Mouse (Mus musculus): ENCODE measurements at regions not wholly inside any gene's neighbourhood (a gene's known extent, or its start where the extent isn't known, plus 50 kb on each side); places are given as distances from the start of the nearest gene placed in this dataset.

DNA sequence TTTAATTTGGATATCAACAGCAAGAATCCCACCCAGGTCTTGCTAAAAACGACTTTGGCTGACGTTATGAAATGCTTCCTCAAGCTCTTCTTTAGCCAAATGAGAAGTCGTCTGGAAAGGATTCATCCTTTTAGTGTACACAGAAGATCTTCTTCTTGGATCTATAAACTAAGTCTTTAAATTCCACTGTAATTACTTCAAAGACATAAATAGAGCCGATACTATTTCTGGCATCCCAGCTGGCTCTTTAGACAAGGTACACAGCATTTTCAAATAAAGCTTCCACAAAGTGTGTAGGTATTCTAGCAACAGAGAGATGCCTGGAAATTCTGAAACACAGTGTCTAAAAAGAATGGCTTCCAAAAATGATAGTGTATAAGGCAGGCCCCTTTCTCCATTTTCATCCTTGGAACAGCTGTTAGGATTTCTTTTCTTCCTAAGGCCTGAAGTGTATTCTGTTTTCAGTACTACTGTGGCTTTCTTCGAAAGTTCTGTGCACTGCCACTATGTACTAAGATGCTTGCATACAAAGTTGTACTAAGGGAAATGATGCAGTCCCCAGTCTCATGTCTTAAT lies 371.4 kb downstream of the Inhba start:
- H3K9me3 ChIP-seq (replicated peaks; ENCODE audit: control insufficient read depth, insufficient read depth, low read length, poor library complexity, severe bottlenecking): no peaks in the 10 kb centered on the region
- no peaks in the 10 kb centered on the region for H3K36me3 ChIP-seq (ENCODE audit: control insufficient read depth, insufficient read depth, low read length, poor library complexity, severe bottlenecking)
- no peaks in the 10 kb centered on the region for H3K27me3 ChIP-seq (ENCODE audit: control insufficient read depth, insufficient read depth, low read length, poor library complexity, severe bottlenecking)
- H3K9ac ChIP-seq (ENCODE audit: low read depth, poor library complexity, severe bottlenecking): no peak overlapping the region
- H3K4me1 ChIP-seq (ENCODE audit: control insufficient read depth, insufficient read depth, low read length): no peaks in the 10 kb centered on the region
- H3K4me3 ChIP-seq (ENCODE audit: low read depth, low read length): no peak overlapping the region
- no peak for TF ChIP-seq CTCF (IDR thresholded peaks at IDR 0.05; ENCODE audit: low read depth, low read length)
- TF ChIP-seq POLR2A (IDR thresholded peaks at IDR 0.05; ENCODE audit: insufficient read depth, low read length): no peak
- no peak for TF ChIP-seq EP300 (IDR thresholded peaks at IDR 0.05; ENCODE audit: insufficient read depth, low read depth, low read length)
- H3K27ac ChIP-seq (ENCODE audit: insufficient read depth, low read length): no peak overlapping the region

DNA sequence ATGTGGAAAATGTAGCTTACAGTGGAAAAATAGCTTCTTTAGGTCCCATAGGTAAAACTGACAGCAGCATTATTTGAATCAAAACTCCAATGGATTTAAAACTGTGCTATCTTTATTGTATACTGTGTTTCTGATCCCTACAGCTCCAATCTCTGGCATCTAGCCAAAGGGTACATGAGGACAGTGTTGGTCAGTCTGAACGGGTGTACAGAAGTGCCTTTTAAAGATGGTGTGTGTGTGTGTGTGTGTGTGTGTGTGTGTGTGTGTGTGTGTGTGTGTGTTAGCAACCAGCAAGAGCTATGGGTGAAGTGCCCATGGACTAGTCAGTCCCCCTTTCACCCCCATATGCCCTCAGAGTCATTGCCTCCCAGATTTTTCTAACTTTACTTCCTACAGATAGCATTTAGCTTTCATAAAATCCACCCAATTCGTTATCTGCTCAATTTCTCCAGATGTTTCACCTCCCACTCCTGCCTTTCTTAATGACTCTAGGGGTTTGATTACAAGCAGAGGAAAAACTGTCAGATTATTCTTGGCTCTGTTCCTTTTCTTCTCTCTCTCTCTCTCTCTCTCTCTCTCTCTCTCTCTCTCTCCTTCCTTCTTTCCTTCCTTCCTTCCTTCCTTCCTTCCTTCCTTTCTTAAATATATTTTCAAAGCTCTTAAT lies 404.8 kb downstream of the Inhba start:
- Histone ChIP-seq H3K4me3 (ENCODE audit: low read depth, low read length) (no peak overlapping the region), H3K27me3 (ENCODE audit: control insufficient read depth, insufficient read depth, low read length, poor library complexity, severe bottlenecking) (no peaks in the 10 kb centered on the region), H3K27ac (ENCODE audit: insufficient read depth, low read length) (no peak overlapping the region), H3K4me1 (ENCODE audit: control insufficient read depth, insufficient read depth, low read length) (no peaks in the 10 kb centered on the region), H3K9ac (ENCODE audit: low read depth, poor library complexity, severe bottlenecking) (no peak overlapping the region), H3K36me3 (ENCODE audit: control insufficient read depth, insufficient read depth, low read length, poor library complexity, severe bottlenecking) (no peaks in the 10 kb centered on the region), H3K9me3 (replicated peaks; ENCODE audit: control insufficient read depth, insufficient read depth, low read length, poor library complexity, severe bottlenecking) (no peaks in the 10 kb centered on the region)
- TF ChIP-seq POLR2A (IDR thresholded peaks at IDR 0.05; ENCODE audit: insufficient read depth, low read length): no peak
- TF ChIP-seq EP300 (IDR thresholded peaks at IDR 0.05; ENCODE audit: insufficient read depth, low read depth, low read length): no peak
- no peak for TF ChIP-seq CTCF (IDR thresholded peaks at IDR 0.05; ENCODE audit: low read depth, low read length)

DNA sequence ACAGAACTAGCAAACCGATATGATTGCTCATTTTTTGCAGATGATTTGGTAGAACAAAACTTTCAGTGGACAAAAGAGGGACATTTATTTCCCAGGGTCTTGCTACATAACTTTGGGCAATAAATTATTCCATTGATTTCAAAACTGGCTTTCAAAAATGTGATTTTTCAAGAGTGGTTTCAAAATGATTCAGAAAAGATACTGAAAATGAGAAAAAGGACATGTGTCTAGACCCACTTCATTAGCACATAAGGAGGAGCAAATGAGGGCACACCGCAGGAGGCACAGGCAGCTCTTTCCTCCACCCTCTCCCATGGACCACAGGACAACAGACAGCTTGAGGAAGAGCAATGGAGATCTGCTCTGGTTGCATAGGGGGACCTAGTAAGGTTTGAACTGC lies 412.5 kb downstream of the Inhba start:
- no peak overlapping the region for H3K27ac ChIP-seq (ENCODE audit: insufficient read depth, low read length)
- no peak overlapping the region for H3K9ac ChIP-seq (ENCODE audit: low read depth, poor library complexity, severe bottlenecking)
- no peaks in the 10 kb centered on the region for H3K4me1 ChIP-seq (ENCODE audit: control insufficient read depth, insufficient read depth, low read length)
- no peaks in the 10 kb centered on the region for H3K9me3 ChIP-seq (replicated peaks; ENCODE audit: control insufficient read depth, insufficient read depth, low read length, poor library complexity, severe bottlenecking)
- H3K36me3 ChIP-seq (ENCODE audit: control insufficient read depth, insufficient read depth, low read length, poor library complexity, severe bottlenecking): no peaks in the 10 kb centered on the region
- H3K4me3 ChIP-seq (ENCODE audit: low read depth, low read length): no peak overlapping the region
- no peaks in the 10 kb centered on the region for H3K27me3 ChIP-seq (ENCODE audit: control insufficient read depth, insufficient read depth, low read length, poor library complexity, severe bottlenecking)
- TF ChIP-seq EP300 (IDR thresholded peaks at IDR 0.05; ENCODE audit: insufficient read depth, low read depth, low read length) (no peak), CTCF (IDR thresholded peaks at IDR 0.05; ENCODE audit: low read depth, low read length) (no peak), POLR2A (IDR thresholded peaks at IDR 0.05; ENCODE audit: insufficient read depth, low read length) (no peak)

GRCm38 (mm10) chr13:16435436-16435835 lies 423.8 kb downstream of the Inhba start:
- Histone ChIP-seq H3K9me3 (replicated peaks; ENCODE audit: control insufficient read depth, insufficient read depth, low read length, poor library complexity, severe bottlenecking) (no peaks in the 10 kb centered on the region), H3K9ac (ENCODE audit: low read depth, poor library complexity, severe bottlenecking) (no peak overlapping the region), H3K36me3 (ENCODE audit: control insufficient read depth, insufficient read depth, low read length, poor library complexity, severe bottlenecking) (no peaks in the 10 kb centered on the region), H3K27ac (ENCODE audit: insufficient read depth, low read length) (no peak overlapping the region), H3K27me3 (ENCODE audit: control insufficient read depth, insufficient read depth, low read length, poor library complexity, severe bottlenecking) (no peaks in the 10 kb centered on the region), H3K4me1 (ENCODE audit: control insufficient read depth, insufficient read depth, low read length) (no peaks in the 10 kb centered on the region), H3K4me3 (ENCODE audit: low read depth, low read length) (no peak overlapping the region)
- TF ChIP-seq POLR2A (IDR thresholded peaks at IDR 0.05; ENCODE audit: insufficient read depth, low read length) (no peak), EP300 (IDR thresholded peaks at IDR 0.05; ENCODE audit: insufficient read depth, low read depth, low read length) (no peak), CTCF (IDR thresholded peaks at IDR 0.05; ENCODE audit: low read depth, low read length) (no peak)

DNA sequence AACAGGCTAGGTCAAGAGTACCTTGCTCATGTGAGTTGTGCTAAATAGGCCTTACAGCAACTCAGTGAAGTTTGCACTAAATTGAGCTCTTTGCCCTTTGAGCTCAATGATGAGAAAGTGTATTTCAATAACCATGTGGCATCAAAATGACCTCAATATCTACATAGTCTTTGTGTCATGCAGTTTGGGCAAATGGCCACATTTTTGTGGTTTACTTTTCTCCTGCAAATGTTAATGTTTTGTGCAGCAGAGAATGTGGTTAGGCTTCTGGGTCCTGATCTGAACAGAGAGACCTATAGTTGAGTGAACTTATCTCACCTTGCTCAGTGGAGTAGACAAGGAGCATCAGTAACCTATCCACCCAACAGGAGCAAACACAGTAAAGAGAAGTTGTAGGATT lies 441.6 kb downstream of the Inhba start:
- TF ChIP-seq POLR2A (IDR thresholded peaks at IDR 0.05; ENCODE audit: insufficient read depth, low read length) (no peak), CTCF (IDR thresholded peaks at IDR 0.05; ENCODE audit: low read depth, low read length) (no peak), EP300 (IDR thresholded peaks at IDR 0.05; ENCODE audit: insufficient read depth, low read depth, low read length) (no peak)

GRCm38 (mm10) chr13:16459743-16460142 lies 448.1 kb downstream of the Inhba start:
- Histone ChIP-seq H3K9ac (ENCODE audit: low read depth, poor library complexity, severe bottlenecking) (no peak overlapping the region), H3K27me3 (ENCODE audit: control insufficient read depth, insufficient read depth, low read length, poor library complexity, severe bottlenecking) (no peaks in the 10 kb centered on the region), H3K36me3 (ENCODE audit: control insufficient read depth, insufficient read depth, low read length, poor library complexity, severe bottlenecking) (no peaks in the 10 kb centered on the region), H3K9me3 (replicated peaks; ENCODE audit: control insufficient read depth, insufficient read depth, low read length, poor library complexity, severe bottlenecking) (no peaks in the 10 kb centered on the region), H3K4me3 (ENCODE audit: low read depth, low read length) (no peak overlapping the region), H3K4me1 (ENCODE audit: control insufficient read depth, insufficient read depth, low read length) (no peaks in the 10 kb centered on the region), H3K27ac (ENCODE audit: insufficient read depth, low read length) (no peak overlapping the region)
- TF ChIP-seq CTCF (IDR thresholded peaks at IDR 0.05; ENCODE audit: low read depth, low read length): no peak
- no peak for TF ChIP-seq EP300 (IDR thresholded peaks at IDR 0.05; ENCODE audit: insufficient read depth, low read depth, low read length)
- TF ChIP-seq POLR2A (IDR thresholded peaks at IDR 0.05; ENCODE audit: insufficient read depth, low read length): no peak

More for the DNA sequence above, 441.6 kb downstream of the Inhba start:
- no peak overlapping the region for H3K27ac ChIP-seq (ENCODE audit: insufficient read depth, low read length)
- no peak overlapping the region for H3K9ac ChIP-seq (ENCODE audit: low read depth, poor library complexity, severe bottlenecking)
- H3K4me3 ChIP-seq (ENCODE audit: low read depth, low read length): no peak overlapping the region
- H3K9me3 ChIP-seq (replicated peaks; ENCODE audit: control insufficient read depth, insufficient read depth, low read length, poor library complexity, severe bottlenecking): no peaks in the 10 kb centered on the region
- no peaks in the 10 kb centered on the region for H3K27me3 ChIP-seq (ENCODE audit: control insufficient read depth, insufficient read depth, low read length, poor library complexity, severe bottlenecking)
- no peaks in the 10 kb centered on the region for H3K36me3 ChIP-seq (ENCODE audit: control insufficient read depth, insufficient read depth, low read length, poor library complexity, severe bottlenecking)
- no peaks in the 10 kb centered on the region for H3K4me1 ChIP-seq (ENCODE audit: control insufficient read depth, insufficient read depth, low read length)
